Mouse (Mus musculus): ENCODE data around the gene Slc22a22. TPM values are rescaled to one million over a fixed set of nuclear protein-coding genes. Genes with fewer than 3 reads are reported as not detected.

Slc22a22 gene
- polyA plus RNA-seq, 2 experiments = not detected

DNA sequence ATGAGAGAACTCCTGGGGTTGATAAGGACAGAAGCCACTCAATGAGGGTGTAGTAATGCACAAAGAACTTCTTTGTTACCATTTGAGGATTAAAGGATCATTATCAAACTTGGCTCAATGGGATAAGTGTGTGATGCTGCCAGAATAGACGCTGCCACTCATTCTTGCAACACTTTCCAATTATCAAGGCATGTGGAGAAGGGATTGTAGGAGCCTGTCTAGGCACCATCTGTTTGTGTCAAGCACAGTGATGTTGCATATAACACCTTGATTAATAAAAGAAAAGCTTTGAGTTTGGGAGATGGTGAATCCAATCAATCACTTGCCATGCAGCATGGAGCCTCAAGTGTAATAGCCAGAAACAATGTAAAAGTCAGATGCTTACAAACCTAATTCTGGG, 16.1 kb downstream of the Slc22a22 start:
- WGBS (ENCODE audit: insufficient replicate concordance) = 37% methylated on average over 1 of the region's 1 CpGs
- Histone ChIP-seq H3K4me3 (ENCODE audit: insufficient read depth in 1 of 2, low read depth in 2 of 2, low read length in 2 of 2) (no peak overlapping the region), H3K36me3 (replicated peaks; ENCODE audit: control insufficient read depth, insufficient read depth, low read depth) (no peaks in the 10 kb centered on the region), H3K9ac (replicated peaks) (no peak overlapping the region), H3K4me1 (replicated peaks; ENCODE audit: control insufficient read depth in 2 of 2, insufficient read depth in 2 of 2, low read length in 1 of 2) (no peaks in the 10 kb centered on the region), H3K27ac (no peak overlapping the region), H3K4me2 (ENCODE audit: low read depth) (no peak overlapping the region), H3K27me3 (ENCODE audit: control insufficient read depth, insufficient read depth, low read length) (no peaks in the 10 kb centered on the region), H3K9me3 (ENCODE audit: control insufficient read depth, low read length) (no peaks in the 10 kb centered on the region)
- DNase-seq (ENCODE audit: low read depth in 3 of 3, low spot score in 3 of 3) (no peak), ATAC-seq (ENCODE audit: insufficient read depth) (no peak)
- TF ChIP-seq EP300 (IDR thresholded peaks at IDR 0.05; ENCODE audit: low read depth) (no peak), CTCF (IDR thresholded peaks at IDR 0.05; ENCODE audit: low read depth) (no peak)

DNA sequence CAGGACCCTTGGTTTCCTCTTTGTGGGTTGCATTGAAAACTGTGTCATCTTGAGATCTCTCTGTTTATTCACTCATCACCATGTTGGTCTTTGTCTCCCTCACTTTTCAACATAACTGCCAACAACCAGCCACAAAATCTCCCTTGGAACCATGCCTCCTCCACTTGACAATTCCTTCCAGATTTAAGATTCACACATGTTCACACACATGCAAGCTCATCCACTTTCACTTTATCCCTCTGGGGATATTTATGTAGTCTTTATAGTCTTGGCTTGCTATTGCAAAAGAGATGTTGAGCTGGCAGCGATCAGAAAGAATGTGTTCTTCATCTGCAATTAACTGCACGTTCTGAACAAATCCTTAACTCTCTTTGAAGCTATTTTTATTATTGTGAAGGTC, 20.1 kb downstream of the Slc22a22 start:
- Histone ChIP-seq H3K9me3 (ENCODE audit: control insufficient read depth, low read length) (no peaks in the 10 kb centered on the region), H3K9ac (replicated peaks) (no peak overlapping the region), H3K4me1 (replicated peaks; ENCODE audit: control insufficient read depth in 2 of 2, insufficient read depth in 2 of 2, low read length in 1 of 2) (no peaks in the 10 kb centered on the region), H3K4me3 (ENCODE audit: insufficient read depth in 1 of 2, low read depth in 2 of 2, low read length in 2 of 2) (no peak overlapping the region), H3K27me3 (ENCODE audit: control insufficient read depth, insufficient read depth, low read length) (no peaks in the 10 kb centered on the region), H3K27ac (no peak overlapping the region), H3K4me2 (ENCODE audit: low read depth) (no peak overlapping the region), H3K36me3 (replicated peaks; ENCODE audit: control insufficient read depth, insufficient read depth, low read depth) (no peaks in the 10 kb centered on the region)
- DNase-seq (ENCODE audit: low read depth in 3 of 3, low spot score in 3 of 3) = no peak
- no peak for ATAC-seq (ENCODE audit: insufficient read depth)
- 37% methylated on average over 2 of the region's 2 CpGs for WGBS (ENCODE audit: insufficient replicate concordance)
- TF ChIP-seq CTCF (IDR thresholded peaks at IDR 0.05; ENCODE audit: low read depth) (no peak), EP300 (IDR thresholded peaks at IDR 0.05; ENCODE audit: low read depth) (no peak)

DNA sequence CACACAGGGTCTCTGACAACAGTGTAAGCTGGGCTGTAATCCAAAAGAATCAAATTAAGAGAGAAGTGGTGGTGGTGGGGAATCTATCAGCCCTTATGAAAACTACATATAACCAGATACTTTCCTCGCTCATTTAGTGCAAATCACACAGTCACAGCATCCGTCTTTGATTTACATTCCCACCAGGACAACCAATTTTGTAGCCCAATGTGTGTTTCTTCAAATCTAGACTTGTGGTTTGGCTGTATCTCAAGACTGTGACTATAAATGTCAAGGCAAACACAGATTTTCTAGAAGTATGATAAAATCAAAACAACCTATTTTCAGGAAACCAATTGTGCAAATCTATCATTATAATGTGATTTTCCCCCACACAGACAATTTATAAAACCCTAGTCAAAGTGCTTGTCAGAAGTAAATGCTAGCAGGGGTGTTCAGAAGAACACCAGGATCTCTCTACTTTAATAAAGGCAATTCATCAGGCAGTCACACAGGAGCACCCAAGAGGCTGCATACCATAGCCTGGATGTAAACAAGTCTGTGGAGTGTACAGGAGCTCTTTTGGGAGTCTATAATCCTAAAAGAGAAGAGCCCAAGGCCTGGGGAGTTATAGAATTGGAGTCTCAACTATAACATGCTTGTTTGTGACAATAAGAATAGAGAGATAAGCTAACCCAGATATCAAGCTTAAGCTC, 42.6 kb downstream of the Slc22a22 start:
- no peak overlapping the region for H3K4me2 ChIP-seq (ENCODE audit: low read depth)
- DNase-seq (ENCODE audit: low read depth in 3 of 3, low spot score in 3 of 3) (no peak), ATAC-seq (ENCODE audit: insufficient read depth) (no peak)
- no peak for TF ChIP-seq EP300 (IDR thresholded peaks at IDR 0.05; ENCODE audit: low read depth)
- TF ChIP-seq CTCF (IDR thresholded peaks at IDR 0.05; ENCODE audit: low read depth) = no peak
- no peak overlapping the region for H3K9ac ChIP-seq (replicated peaks)
- H3K36me3 ChIP-seq (replicated peaks; ENCODE audit: control insufficient read depth, insufficient read depth, low read depth) = no peaks in the 10 kb centered on the region
- 48% methylated on average over 2 of the region's 2 CpGs for WGBS (ENCODE audit: insufficient replicate concordance)
- no peaks in the 10 kb centered on the region for H3K4me1 ChIP-seq (replicated peaks; ENCODE audit: control insufficient read depth in 2 of 2, insufficient read depth in 2 of 2, low read length in 1 of 2)
- H3K4me3 ChIP-seq (ENCODE audit: insufficient read depth in 1 of 2, low read depth in 2 of 2, low read length in 2 of 2) = no peak overlapping the region
- H3K9me3 ChIP-seq (ENCODE audit: control insufficient read depth, low read length) = no peaks in the 10 kb centered on the region
- no peak overlapping the region for H3K27ac ChIP-seq
- no peaks in the 10 kb centered on the region for H3K27me3 ChIP-seq (ENCODE audit: control insufficient read depth, insufficient read depth, low read length)

DNA sequence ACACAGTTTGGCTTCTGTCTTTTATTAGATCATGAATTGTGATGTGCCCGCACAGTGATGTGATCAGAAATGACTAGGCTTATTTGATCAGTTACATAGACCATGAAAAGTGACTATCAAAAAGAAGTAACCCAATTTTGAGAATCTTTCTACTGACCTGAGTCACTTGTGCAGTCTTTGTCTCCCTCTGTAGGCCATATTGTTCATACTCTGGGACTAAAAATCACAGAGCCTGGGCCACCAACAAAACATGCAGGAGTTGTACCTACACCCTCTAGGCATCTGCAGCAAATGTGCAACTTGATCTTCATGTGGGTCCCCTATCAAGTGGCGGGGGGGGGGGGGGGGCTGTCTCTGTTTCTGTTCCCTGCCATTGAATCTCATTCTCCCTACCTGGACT, 68.9 kb downstream of the Slc22a22 start:
- WGBS (ENCODE audit: insufficient replicate concordance) = 27% methylated on average over 2 of the region's 2 CpGs
- H3K4me3 ChIP-seq (ENCODE audit: insufficient read depth in 1 of 2, low read depth in 2 of 2, low read length in 2 of 2) = no peak overlapping the region
- H3K9me3 ChIP-seq (ENCODE audit: control insufficient read depth, low read length) = no peaks in the 10 kb centered on the region
- H3K36me3 ChIP-seq (replicated peaks; ENCODE audit: control insufficient read depth, insufficient read depth, low read depth) = no peaks in the 10 kb centered on the region
- no peaks in the 10 kb centered on the region for H3K27me3 ChIP-seq (ENCODE audit: control insufficient read depth, insufficient read depth, low read length)
- TF ChIP-seq CTCF (IDR thresholded peaks at IDR 0.05; ENCODE audit: low read depth) (no peak), EP300 (IDR thresholded peaks at IDR 0.05; ENCODE audit: low read depth) (no peak)
- H3K4me1 ChIP-seq (replicated peaks; ENCODE audit: control insufficient read depth in 2 of 2, insufficient read depth in 2 of 2, low read length in 1 of 2) = no peaks in the 10 kb centered on the region
- DNase-seq (ENCODE audit: low read depth in 3 of 3, low spot score in 3 of 3) = no peak
- H3K27ac ChIP-seq = no peak overlapping the region
- no peak overlapping the region for H3K9ac ChIP-seq (replicated peaks)
- no peak overlapping the region for H3K4me2 ChIP-seq (ENCODE audit: low read depth)
- ATAC-seq (ENCODE audit: insufficient read depth) = no peak

DNA sequence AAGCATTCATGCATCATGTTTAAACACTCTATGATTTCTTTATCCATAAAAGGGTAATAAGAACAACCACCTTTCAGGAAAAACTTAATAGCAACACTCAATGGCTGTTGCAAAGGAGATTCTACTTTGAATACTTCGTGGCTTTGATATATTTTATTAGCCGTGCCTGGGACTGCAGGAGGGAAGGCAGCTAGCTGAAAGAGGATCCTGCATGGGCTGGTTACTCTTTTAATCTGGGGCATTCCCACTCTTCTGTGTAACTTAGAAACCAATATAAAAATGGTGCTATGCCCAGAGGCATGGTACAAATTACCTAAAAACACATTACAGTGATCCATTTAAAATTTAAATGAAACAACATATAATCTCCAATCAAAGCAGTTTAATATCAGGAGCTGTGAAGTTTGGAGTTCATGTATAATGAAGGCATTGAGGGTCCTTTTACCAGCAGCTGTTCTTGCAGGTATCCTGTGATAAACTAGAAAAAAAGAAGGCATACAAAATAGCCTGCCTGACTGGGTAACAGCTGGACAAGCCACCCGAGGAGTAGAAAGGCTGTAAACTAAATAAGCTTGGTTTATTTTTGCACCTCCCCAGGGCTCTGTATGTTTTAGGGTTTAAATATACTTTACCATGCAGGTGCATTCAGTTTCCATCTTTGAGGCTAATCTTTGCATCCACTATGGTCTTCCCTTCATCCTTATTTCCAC, 78.8 kb downstream of the Slc22a22 start:
- no peak for DNase-seq (ENCODE audit: low read depth in 3 of 3, low spot score in 3 of 3)
- 47% methylated on average over 3 of the region's 3 CpGs for WGBS (ENCODE audit: insufficient replicate concordance)
- TF ChIP-seq EP300 (IDR thresholded peaks at IDR 0.05; ENCODE audit: low read depth) (no peak), CTCF (IDR thresholded peaks at IDR 0.05; ENCODE audit: low read depth) (no peak)

More for the DNA sequence above, 78.8 kb downstream of the Slc22a22 start:
- Histone ChIP-seq H3K27ac (no peak overlapping the region), H3K36me3 (replicated peaks; ENCODE audit: control insufficient read depth, insufficient read depth, low read depth) (no peaks in the 10 kb centered on the region), H3K4me3 (ENCODE audit: insufficient read depth in 1 of 2, low read depth in 2 of 2, low read length in 2 of 2) (no peak overlapping the region), H3K27me3 (ENCODE audit: control insufficient read depth, insufficient read depth, low read length) (no peaks in the 10 kb centered on the region), H3K4me2 (ENCODE audit: low read depth) (no peak overlapping the region), H3K9ac (replicated peaks) (no peak overlapping the region), H3K9me3 (ENCODE audit: control insufficient read depth, low read length) (no peaks in the 10 kb centered on the region), H3K4me1 (replicated peaks; ENCODE audit: control insufficient read depth in 2 of 2, insufficient read depth in 2 of 2, low read length in 1 of 2) (no peaks in the 10 kb centered on the region)
- no peak for ATAC-seq (ENCODE audit: insufficient read depth)
